Mouse (Mus musculus) cerebral cortex, adult 2 months (tissue): Measurements from ENCODE around the gene Cacna1e.

Experiments used
- WGBS: fragments of 180-500 bp; shearing (Covaris S2); methylation state at CpG from one replicate; pipeline ENCODE4 v1.1.7; 2018; 5-methylcytosine and 5-hydroxymethylcytosine counted together

The Cacna1e gene

DNA sequence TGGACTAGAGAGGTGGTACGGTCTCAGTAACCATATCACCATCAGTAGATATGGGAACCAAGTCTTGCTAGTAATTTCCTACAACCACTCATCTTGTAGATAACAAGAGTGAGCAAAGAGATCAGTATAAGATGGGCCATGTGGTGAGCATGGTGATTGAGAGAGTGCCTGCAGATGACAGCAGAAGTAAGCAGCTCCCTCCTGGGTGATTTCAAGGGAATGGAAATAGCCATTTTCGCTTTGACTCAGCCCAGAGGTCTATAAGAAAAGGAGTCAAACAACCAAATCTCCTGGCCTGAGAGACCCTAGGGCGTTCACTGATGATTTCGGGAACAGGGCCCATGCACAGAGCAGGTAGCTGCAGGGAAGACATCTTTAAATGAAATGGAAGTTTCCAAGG, 45.0 kb downstream of the Cacna1e start:
- WGBS, result 96% methylated on average over 4 of the region's 4 CpGs

DNA sequence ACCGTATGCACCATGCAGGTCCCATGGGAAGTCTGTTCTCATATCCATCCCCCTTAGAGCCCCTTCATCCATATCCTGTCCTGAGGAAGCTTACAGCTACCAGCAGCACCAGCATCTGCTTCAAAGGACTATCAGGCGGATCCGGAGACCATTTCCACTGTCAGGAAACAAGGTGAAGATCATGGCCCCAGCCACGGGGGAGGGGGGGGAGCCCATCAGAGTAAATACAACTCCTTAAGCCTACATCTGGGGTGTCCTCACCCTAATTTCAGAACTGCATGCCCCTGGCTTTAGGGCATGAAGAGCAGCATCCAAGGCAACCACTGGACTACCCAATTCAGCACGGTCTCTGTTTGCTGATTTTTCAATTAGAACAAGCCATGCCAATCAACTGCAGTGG, 47.8 kb downstream of the Cacna1e start:
- 93% methylated on average over 5 of the region's 5 CpGs for WGBS

DNA sequence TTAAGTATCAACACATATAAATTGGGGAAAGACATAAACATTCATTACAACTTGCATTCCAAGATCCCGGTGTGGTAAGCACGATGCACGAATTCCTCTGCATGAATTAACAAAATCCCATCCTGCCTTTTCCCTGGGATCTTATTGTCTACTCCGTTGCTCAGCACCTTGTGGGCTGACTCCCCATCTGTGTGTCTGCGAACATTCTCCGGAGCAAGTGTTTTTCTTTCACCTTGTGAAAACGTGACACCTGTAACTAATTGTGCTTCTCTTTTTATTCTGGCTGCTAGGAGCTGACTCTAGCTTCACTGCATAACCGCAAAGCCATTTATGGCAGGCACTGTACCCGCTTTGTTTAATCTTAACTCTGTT, 52.1 kb downstream of the Cacna1e start:
- WGBS, result 52% methylated on average over 9 of the region's 9 CpGs

GRCm38 (mm10) chr1:154831269-154832167, 52.8 kb downstream of the Cacna1e start:
- 68% methylated on average over 10 of the region's 10 CpGs for WGBS

GRCm38 (mm10) chr1:154830051-154830450, 54.2 kb downstream of the Cacna1e start:
- WGBS, result 95% methylated on average over 6 of the region's 6 CpGs

DNA sequence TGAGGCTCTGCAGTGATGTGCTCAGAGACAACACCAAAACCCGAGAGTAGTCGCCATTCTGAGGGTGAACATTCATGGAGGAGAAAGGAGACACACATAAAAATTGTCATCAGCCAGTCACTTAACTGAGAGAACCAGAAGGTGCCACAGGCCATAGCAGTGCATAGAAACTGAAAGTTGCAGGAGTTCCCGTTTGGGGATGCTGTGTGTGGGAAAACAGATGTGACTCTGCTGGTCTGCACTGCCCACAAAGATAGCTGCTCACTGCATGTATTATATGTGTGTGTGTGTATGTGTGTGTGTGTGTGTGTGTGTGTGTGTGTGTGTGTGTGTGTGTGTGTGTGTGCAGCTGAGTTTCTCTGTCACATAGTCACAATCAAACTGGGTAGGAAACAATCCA, 61.2 kb downstream of the Cacna1e start:
- WGBS, result 80% methylated on average over 3 of the region's 3 CpGs

GRCm38 (mm10) chr1:154820422-154820821, 63.9 kb downstream of the Cacna1e start:
- 92% methylated on average over 7 of the region's 7 CpGs for whole genome bisulfite sequencing

GRCm38 (mm10) chr1:154819960-154820359, 64.3 kb downstream of the Cacna1e start:
- WGBS, result 86% methylated on average over 2 of the region's 2 CpGs

DNA sequence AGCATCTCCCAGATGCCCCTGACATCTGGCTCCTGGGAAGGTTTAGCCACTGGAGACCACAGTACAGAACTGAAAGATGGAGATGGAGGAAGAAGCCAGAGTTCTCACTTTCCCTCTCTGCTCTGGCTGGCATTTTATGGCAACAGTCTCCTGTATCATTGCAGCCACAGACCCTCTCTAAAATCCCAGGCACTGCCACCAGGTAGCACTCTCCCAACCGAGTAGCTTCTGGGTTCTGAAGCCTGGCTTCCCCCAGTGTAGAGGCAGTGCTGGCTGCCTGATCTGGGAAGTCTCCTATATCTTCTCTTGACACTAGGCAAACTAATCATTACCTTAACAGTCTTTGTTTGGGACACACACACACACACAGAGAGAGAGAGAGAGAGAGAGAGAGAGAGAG, 65.6 kb downstream of the Cacna1e start:
- WGBS, result 77% methylated on average over 1 of the region's 1 CpGs

GRCm38 (mm10) chr1:154816836-154817235, 67.5 kb downstream of the Cacna1e start:
- 30% methylated on average over 6 of the region's 6 CpGs for WGBS

GRCm38 (mm10) chr1:154816267-154816666, 68.0 kb downstream of the Cacna1e start:
- WGBS, result 54% methylated on average over 3 of the region's 3 CpGs

DNA sequence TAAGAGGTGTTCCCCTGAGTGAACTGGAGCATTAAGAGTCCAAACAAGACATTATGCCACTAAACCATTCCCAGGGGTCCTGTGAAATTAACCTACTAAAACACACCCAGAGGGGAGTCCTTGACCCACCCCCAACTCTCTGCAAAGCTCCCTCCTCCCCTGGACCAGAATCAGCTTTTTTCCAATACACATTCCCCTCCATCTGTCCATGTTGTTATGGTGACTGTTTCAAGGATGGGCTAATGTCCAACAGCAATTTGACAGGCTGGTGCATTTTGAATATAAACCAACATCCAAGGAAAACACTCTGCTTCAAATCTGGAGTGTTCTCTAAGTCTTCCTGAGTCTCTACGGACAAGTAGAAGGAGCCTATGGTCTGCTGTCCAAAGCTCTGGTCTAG, 78.6 kb downstream of the Cacna1e start:
- WGBS, result 54% methylated on average over 1 of the region's 1 CpGs

- 90% methylated on average over 3 of the region's 3 CpGs for WGBS
Observed at GRCm38 (mm10) chr1:154805038-154805437, 79.3 kb downstream of the Cacna1e start.

- WGBS, result 35% methylated on average over 5 of the region's 5 CpGs
Observed at GRCm38 (mm10) chr1:154802301-154802904, 81.9 kb downstream of the Cacna1e start.

GRCm38 (mm10) chr1:154799257-154799656, 85.0 kb downstream of the Cacna1e start:
- 81% methylated on average over 31 of the region's 31 CpGs for WGBS

DNA sequence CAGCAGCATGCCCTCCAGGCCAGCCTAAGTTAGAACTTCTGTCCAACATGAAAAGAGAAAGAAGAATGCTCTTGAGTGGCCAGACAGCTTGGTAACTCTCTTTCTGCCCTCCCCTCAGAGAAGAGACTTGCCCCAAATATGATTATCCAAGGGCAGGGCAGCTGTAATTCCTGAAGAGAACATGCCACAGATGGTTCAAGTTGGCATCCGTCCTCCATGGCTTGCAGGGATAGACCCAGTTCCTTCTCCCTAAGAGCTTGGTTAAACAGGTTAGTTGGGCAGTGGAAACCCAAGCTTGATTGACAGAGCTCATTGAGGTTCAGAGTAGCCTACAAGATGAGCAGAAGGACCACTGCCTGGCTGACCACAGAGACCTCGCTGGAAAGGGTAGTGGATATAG, 85.5 kb downstream of the Cacna1e start:
- 80% methylated on average over 2 of the region's 2 CpGs for WGBS

- 75% methylated on average over 2 of the region's 2 CpGs for WGBS
Observed at GRCm38 (mm10) chr1:154796685-154797084, 87.6 kb downstream of the Cacna1e start.

DNA sequence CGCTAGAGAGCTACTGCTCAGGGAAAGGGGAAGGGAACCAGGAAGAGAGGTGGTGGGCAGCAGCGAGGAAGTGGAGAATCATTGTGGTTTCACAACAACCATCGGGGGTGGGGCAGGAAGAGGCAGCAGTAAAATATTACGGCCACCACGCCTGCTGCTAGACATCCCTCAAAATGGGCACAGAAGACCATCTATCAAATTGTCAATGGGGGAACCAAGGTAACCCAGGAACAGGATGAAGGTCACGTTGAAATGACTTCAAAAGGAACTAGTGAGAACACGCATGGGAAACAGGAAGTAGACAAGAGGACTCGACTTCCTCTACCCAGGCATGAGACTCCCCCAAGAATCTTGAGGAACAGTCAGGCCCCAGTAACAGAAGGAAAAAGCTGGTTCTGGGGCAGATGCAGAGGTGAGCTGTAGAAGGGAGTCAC, 89.8 kb downstream of the Cacna1e start:
- 78% methylated on average over 8 of the region's 8 CpGs for WGBS

- 24% methylated on average over 13 of the region's 13 CpGs for WGBS
Observed at GRCm38 (mm10) chr1:154791544-154792174, 92.6 kb downstream of the Cacna1e start.

DNA sequence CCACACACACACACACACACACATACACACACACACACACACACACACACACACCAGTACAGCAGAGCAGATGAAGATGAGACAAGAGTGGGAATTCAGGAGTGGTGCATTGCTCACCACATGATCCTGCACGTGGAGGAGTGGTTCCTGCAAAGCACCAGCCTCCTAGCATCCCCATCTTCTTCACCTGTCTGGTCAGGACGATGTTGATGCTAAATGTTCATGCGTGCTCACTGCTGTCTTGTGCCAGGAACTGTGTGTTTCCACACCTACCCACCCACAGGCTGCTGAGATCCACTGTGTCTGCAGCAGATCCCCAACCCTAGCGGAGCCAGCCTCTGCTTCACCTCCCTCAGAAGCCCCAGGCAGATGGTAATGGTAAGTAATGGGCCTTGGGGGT, 95.8 kb downstream of the Cacna1e start:
- 39% methylated on average over 4 of the region's 4 CpGs for WGBS

DNA sequence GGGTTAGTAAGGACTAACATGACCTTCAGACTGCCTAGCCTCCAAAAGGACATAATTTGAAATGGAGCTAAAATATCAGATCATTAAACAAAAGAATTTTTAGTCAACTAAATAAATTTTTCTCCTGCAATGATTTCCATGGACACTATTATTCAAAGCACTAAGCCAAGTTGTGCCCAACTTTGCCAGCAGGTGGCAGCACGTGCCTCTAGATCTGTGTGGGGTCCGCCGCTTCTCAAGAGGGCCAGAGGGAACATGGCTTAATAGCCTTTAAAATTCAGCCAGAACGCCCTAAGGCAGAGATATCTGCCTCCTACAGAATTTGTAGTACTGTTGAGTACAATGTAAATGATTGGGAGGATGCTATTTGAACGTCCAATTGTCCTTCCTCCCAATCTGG, 96.2 kb downstream of the Cacna1e start:
- 4% methylated on average over 5 of the region's 5 CpGs for WGBS

DNA sequence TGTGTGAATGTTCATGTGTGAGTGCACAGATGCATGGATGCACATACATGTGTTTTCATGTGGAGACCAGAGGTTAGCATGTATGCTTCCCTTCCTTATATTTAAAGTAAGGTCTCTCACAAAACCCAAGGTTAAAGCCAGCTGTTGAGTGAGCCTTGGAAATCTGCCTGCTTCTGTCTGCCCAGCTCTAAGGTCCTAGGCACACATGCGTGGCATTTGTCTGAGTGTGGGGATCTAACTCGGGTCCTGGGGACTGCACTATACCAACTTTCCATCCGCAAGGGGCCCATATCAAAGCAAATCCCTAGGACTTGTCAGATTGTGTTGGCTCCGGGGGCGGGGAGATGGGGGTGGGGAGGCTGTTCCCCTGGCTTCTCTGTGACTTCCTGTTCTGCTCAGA, 96.9 kb downstream of the Cacna1e start:
- WGBS, result 61% methylated on average over 5 of the region's 5 CpGs

GRCm38 (mm10) chr1:154786243-154786669, 98.0 kb downstream of the Cacna1e start:
- WGBS, result 0% methylated on average over 4 of the region's 4 CpGs
